Mouse (Mus musculus): ENCODE data around the gene Tnfsf12.
"Not testable (repeated sequence)": the region's sequence is repeated elsewhere in the genome, so short reads cannot be mapped to it uniquely, and the experiment has no call there.

Tnfsf12 gene

DNA sequence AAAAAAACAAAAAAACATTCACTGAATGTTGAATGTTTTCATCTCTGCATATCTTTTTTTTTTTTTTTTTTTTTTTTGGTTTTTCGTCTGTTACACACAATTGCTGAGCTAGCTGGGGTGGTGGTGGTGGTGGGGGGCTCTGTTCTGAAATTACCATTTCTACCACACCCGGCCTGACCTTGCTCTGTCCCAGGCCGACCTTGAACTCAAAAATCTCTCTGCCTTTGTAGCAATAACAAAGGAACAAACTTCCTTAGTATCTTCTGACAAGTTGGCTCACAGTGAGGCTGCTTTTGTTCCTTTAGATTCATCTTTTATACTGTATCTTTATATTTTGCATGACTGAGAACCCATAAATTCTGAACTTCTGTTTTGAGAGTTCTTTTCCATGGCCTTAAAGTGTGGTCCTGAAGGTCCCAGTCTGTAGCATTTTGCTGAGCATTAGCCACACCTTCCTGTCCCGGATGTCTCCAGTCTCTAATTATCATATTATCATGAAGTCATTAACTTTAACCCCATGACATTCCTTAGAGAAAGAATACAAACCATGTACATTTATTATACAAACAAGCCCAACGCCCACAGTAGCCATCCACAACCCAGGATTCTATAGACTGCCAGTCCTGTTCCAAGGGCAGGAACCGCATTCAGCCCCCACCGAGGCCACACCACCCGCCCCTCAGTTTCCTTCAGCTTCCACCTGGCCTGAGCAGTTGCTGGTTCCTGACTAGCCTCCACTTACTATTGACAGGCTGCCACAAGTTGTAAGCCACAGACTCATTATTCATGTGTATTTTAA lies 8.4 kb upstream of the Tnfsf12 start:
- DNase-seq: no peak

DNA sequence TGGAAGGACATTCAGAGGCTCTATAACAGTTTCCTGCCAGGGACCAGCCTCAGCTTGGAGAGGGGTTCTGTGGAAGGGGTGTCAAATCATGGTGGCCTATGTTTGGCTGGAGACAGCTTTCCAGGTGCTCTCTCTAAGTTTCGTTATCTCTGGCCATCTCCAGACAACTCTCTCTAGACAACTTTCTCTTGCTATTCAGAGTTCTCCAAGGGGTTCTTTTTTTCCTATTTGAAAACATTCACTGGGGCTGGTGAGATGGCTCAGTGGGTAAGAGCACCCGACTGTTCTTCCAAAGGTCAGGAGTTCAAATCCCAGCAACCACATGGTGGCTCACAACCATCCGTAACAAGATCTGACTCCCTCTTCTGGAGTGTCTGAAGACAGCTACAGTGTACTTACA lies 7.7 kb upstream of the Tnfsf12 start:
- not testable (repeated sequence) for DNase-seq

DNA sequence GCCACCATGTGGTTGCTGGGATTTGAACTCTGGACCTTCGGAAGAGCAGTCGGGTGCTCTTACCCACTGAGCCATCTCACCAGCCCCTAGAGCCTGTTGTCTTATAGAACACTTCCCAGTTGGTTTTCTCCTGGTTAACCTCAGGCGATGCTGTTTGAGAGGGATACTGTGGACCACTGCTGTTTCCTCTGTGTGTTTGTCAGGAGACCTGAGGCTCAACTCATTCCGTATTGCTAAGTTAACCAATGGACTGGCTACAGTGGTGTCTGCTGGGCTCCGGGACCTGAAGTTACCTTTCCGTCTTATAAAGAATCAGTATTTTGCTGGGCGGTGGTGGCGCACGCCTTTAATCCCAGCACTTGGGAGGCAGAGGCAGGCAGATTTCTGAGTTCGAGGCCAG lies 7.2 kb upstream of the Tnfsf12 start:
- DNase-seq: not testable (repeated sequence)

DNA sequence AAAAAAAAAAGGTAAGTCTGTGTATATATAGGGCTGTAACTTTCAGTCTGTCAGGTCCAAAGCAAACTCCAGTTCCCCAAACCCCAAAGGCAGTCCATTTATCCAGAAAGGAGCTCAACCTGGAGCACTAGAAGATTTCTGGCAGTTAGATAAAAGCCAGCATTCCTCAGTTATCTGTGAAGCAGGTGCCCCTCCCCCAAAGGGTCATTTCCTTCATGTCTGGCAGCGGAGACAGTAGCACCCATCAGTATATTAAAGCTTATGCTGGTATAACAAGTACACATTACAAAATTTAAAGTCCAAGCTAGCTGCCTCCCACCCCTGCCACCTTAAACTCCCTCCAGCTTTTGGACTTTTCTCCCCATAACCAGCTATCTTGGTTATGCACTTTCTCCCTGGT lies 3.9 kb upstream of the Tnfsf12 start:
- DNase-seq: no peak

DNA sequence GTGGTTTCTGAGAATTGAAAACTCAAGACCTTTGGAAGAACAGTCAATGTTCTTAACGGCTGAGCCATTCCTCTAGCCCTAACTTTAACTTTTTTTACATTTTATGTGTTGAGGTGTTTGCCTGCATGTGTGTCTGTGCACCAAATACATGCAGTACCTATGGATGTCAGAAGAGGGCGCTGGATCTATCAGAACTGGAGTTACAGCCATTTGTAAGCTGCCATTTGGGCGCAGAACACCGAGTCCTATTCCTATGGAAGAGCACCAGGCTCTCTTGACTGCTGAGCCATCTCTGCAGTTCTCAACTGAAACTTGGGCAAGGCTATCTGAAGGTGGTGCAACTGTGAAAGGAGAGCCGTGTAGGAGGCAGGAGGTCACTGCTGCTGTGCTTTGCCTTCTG lies 2.9 kb upstream of the Tnfsf12 start:
- no peak for DNase-seq

DNA sequence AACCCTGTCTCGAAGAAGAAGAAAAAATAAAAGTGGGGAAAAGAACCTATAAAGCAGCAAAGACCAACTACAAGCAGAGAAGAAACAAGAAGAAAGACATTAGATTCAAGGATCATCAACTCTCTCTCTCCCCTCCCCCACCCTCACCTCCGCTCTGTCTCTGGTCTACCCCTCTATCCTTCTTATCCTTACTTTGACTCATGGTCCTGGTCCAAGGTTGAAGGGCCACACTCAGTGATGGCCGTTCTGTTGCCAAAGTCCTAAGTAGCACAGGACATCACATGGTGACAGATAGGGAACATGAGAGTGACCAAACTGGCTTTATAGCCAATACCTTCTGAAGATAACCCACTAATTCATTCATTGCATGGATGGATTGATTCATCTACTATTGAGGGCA lies 1.7 kb upstream of the Tnfsf12 start:
- no peak for DNase-seq

DNA sequence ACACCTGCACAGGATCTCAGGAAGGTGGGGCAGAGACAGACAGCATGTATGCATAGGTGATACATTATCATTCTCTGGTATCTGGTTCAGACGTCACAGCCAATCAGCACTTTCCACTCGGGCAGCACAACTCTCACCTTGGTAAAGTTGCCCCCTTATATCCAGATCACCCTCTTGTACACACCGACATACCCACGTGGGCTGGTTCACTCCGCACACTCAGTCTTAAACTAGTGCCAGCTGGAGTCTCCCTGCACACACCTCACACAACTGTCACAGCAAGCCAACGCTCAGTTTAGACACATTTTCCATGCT lies 646 bp downstream of the Tnfsf12 start:
- DNase-seq: no peak

DNA sequence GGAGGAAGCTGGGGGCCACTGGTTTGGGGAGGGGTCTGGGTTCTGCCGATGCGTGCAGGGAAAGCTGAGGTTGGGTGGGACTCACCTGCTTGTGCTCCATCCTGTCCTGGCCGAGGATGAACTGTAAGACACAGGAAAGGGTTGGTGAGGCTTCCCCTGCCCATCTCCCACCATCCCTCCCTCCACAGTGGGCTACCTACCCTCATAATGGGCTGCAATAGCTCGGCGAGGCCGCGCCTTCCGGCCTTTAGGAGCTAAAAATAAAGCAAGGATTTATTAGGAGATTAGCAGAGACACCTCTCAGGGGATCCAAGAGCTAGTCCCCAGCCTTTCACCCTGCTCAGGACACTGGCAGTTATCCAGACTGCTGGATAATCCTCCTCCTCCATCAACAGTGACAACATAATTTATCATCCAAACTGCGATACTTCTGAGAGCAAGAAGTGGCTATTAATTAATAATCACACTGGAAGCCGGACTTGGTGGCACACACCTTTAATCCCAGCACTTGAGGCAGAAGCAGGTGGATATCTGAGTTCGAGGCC lies 2.2 kb downstream of the Tnfsf12 start:
- DNase-seq: no peak

DNA sequence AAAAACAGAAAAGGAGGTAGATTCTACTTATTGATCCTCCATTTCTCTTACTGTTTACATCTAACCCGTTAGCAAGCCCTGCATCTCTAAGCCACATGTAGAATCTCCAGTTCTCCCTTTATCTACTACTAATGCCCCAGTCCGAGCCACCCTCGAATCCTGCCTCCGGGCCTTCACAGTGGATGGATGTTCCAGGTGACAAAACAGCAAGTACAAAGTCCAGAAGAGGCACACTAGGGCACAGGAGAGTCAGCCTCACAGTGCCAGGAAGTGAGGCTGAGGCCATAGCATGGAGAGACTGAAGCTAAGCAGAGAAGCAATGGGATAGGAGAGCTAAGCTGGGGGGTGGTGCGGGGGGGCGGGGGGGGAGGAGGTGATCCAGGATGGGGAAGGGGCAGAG lies 2.8 kb downstream of the Tnfsf12 start:
- no peak for DNase-seq

DNA sequence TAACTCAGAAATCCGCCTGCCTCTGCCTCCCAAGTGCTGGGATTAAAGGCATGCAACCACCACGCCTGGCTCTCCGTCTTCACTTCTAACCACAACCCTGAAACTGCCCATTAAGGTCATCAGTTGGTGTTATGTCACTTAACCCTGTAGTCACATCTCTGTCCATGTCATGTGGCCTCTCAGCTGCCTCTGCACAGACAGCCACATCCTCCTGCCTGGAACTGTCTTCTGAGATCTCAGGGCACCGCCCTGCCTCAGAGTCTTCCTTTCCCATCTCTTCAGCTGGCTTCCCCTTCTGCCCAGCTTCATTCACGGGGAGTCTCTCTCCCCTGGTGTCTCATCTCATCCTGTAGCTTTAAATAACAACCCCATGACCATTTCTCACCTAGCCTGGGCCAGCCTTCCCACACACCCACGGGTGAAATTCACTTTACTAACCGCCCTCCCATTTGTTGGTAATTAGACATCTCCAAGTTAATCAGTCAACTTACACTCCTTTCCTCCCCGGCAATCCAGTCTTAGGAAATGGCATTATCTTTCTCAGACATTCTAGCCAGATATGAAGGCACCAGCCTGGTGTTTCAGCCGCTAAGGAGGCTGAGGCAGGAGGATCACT lies 3.3 kb downstream of the Tnfsf12 start:
- no peak for DNase-seq

DNA sequence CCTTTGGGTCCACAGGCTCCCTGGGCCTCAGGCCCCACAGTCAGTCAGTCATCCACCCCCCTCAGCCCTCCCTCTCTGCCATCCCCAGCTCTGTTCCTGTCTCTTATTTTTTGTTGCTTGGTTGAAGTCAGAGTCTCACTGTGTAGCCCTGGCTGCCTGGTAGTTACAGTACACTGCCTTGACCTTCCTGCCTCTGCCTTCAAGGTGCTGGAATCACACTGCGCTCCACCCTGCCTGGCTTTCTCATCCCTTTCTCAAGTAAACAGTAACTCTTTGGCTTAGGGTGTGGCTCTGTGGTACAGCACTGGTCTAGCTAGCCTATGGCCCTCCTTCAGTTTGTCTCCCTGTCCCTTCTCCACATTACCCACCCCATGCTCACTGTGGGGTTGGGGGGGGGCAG lies 5.8 kb downstream of the Tnfsf12 start:
- DNase-seq: no peak

DNA sequence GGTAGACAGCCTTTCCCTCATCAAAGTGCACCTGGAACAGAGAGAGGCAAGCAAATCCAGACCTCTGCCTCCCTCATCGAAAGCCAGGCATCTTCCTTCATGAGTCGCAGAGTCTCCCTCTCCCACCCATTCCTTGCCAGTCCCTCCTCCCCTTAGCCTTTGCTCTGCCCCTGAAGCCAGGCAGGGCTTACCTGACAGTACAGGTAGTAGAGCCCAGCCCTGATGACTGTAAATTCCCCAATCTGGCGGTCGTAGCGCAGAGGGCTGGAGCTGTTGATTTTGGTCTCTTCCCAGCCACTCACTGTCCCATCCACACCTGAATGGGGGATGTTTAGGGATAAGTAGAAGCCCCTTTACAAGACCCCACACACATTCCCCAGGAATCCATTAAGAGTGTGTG lies 8.6 kb downstream of the Tnfsf12 start:
- DNase-seq: peak in 1 of 2 experiments; percentile 50

DNA sequence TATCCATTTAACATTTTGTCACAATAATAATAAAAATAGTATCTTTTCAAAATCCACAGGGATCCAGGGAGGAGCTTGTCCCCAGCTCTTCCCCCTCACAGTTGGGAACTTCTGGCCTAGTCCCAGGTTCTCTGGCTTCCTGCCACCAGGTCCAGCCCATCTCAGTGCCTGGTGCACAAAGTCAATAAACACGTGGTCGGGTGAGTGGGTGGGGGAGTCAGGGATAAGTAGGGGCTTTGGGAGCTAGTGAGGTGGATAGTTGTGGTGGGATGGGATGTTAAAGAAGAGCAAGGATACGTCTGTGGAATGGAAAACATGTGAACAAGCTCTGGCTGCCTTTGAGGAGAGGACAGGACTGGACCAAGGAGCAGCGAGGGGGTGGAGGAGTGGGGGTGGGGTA lies 9.3 kb downstream of the Tnfsf12 start:
- peak; percentile 88 to 91 for DNase-seq

DNA sequence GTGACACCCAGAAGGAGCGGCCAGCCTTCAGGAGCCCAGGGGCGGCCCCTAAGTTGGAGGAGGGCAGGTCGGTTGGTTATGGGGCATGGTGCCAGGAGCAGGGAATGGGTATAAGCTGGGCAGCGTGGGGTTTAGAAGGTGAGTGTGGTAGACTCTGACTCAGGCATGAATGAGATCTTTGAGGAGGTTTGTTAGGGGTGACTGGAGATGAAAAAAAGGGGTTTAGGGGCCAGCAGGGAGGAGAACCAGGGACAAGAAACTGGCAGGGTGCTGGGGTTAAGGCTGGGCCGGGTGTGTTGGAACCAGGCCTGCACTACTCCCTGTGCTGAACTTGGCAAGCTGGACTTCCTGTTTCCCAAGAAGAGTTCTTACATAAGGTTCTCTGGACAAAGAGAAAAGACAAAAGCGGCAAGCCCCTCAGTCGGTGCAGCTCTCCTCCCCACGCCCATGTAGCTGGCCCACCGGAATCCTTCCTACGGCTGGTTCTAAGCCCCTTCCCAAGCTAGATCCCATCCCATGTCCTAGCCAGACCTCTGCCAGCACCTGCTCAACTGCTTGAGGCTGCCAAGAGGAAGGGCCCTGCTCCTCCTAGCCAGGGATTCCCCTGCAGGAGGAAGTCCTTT lies 10.0 kb downstream of the Tnfsf12 start, which contains the start of gene Tnfsf13:
Tnfsf13 (minus strand) TSS at position 259 of the 623 bp plus-strand sequence.
- DNase-seq: peak; percentile 86 to 88

DNA sequence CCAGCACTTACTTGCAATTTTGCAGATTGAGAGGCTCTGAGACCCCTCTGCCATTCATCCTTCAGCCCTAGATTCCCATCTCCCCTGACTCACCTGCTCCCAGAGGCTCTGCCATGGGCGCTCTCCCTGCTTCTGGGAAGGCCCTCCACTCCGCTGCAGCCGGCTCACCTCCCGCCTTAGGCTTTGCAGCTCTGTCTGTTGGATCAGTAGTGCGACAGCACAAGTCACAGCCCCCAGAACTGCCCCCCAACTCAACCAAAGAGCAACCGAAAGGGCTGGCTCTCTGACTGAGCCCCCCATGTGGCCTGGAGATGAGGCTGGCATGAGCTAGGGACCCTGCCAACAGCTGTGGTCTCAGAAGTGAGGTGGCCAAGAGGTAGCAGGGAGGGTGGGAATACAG lies 10.7 kb downstream of the Tnfsf12 start:
- DNase-seq: peak; percentile 52 to 56

DNA sequence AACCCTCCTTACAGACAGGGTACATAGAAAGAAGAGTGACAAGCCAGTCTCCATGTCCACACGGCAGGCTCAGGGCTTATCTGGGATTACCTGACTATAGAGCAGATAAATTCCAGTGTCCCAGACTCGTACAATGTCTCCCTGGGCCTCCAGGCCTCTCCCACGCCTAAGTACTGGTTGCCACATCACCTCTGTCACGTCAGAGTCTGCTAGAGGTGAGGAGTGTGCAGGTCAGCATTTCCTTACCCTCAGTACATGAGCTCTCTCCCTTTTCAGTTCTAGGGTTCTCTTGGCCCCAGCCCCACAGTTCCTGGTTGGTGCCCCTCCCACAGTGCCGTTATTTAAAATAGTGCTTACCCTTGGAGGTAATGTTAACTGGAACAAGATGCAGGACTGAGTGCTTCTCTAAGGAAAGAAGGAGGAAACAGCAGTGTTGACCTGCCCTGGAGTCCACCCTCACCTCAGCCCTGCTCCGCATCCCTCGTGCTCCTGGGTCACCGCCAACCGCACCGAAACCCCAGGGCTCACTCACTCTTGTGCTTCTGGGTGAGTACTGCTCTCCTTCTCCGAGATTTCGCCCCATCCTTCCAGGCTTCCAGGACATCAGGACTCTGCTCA lies 11.4 kb downstream of the Tnfsf12 start:
- DNase-seq: peak; percentile 40 to 61

DNA sequence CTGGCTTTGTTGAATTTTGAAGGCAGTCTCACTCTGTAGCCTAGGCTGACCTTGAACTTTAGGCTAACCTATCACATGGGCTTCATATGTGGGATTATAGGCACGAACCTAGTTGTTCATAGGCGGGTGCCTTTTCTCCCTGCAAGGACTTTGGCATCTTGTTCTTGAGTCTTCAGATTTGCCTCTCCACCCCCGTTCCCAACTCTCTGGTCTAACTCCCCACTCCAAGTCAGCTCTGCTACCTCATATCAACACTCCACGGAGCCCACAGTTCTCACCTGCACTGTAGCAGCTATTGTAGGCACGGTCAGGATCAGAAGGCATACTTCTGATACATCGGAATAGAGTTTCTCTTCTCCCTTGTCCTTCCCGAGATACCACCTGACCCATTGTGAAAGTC lies 12.1 kb downstream of the Tnfsf12 start:
- no peak for DNase-seq

DNA sequence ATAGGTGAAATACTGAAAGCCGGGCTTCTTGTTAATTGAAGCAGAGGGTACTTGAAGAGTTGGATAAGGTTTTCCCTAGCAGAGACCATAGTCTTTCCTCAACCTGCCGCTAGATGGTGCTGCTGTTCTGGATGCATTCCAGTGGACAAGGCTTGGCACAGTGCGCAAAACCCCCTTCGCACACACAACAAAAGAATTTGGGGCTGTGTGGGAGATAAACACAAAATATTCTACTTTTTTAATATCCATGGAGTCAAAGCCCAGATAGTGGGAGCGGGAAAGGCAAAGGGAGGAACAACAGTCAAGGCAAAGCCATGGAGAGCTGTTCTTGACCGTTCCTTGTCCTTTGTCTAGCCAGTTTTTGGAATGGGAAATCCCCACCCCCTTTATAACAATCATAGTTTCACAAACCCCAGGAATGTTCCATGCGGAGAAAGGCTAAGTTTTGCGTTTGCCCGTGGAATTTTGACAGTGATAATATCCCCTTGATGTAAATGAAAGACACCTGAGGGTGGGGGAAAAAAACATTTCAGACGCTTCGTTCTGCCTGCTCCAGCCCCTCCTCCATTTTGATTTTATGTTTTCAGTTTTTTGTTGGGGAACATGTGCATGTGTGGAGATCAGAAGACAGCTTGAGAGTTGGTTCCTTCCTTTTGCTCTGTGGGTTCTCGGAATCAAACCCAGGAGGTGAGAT lies 12.7 kb downstream of the Tnfsf12 start:
- peak; percentile 94 to 95 for DNase-seq

DNA sequence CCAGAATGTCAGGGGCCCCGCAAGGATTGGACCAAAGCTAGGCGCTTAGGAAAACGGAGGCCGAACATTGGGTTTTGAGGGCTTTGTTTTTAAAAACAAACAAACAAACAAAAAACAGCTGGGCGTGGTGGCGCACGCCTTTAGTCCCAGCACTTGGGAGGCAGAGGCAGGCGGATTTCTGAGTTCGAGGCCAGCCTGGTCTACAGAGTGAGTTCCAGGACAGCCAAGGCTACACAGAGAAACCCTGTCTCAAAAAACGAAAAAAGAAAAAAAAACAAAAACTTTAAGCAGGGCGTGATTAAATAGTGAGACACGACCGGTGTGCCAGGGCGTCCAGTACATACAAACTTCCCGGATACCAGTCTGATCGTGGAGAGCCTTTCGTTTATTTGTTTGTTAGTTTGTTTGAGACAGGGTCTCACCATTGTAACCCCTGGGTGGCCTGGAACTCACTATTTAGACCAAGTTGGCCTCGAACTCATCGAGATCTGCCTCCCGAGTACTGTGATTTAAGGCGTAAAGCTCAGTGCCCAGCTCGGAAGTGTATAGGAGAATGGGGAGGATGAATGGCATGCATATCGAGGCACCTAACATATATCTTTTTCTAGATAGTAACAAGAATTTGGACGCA lies 13.3 kb downstream of the Tnfsf12 start:
- DNase-seq: peak; percentile 35 to 42

DNA sequence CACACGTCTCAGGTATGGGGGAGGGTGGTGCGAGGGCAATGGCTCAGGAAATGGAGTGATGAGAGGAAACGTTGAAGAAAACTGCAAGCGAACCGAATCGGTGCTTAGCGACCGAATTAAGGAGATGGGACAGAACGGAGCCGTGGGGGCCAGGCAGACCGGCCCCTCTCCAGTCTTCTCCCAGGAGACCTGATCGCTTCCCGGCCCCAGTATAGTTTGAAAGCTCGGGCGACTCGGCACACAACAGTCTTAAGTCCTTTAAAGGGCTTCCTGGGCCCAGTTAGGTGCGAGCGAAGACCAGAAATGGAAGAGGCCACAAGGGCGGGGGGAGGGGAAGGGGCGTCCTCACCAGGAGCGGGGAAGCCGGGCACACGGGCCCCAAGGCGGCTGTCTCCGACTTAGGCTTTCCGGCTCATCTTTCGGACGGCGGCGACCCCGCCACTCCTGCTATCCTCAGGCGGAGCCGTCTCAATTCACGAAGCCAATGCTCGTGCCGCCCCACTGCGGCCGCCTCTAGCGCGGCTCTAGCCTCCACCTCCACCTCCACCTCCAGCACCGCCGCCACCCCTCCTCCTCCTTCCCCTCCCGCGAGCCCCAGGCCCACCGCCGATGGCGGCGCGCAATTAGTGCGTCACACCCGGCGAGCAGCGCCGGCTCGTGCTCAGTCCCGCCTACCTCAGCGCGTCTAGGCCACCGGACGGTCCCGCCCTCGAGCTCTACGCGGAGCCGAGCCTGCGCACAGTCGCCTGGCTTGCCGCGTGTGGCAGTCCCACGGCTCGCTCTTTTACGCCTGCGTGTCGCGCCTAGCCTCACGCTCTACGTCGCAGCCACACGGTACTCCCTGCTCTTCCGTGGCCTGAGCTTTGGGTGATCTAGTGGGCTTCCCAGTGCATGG lies 14.1 kb downstream of the Tnfsf12 start, which contains the start of gene Senp3:
Senp3 (minus strand) TSS at position 771 of the 895 bp plus-strand sequence.
- DNase-seq: peak; percentile 97 to 98
